Mouse (Mus musculus): ENCODE measurements around the gene Sult4a1.
"Not testable (repeated sequence)": the region's sequence is repeated elsewhere in the genome, so short reads cannot be mapped to it uniquely, and the experiment has no call there.

The Sult4a1 gene

GRCm38 (mm10) chr15:84097536-84097935 is 8.0 kb downstream of the Sult4a1 start:
- DNase-seq (ENCODE audit: extremely low read depth, low read depth, low spot score) = not testable (repeated sequence)

GRCm38 (mm10) chr15:84096051-84096450 is 9.5 kb downstream of the Sult4a1 start:
- DNase-seq (ENCODE audit: extremely low read depth, low read depth, low spot score) = no peak

GRCm38 (mm10) chr15:84094921-84095320 is 10.6 kb downstream of the Sult4a1 start:
- no peak for DNase-seq (ENCODE audit: extremely low read depth, low read depth, low spot score)

GRCm38 (mm10) chr15:84086775-84087174 is 18.8 kb downstream of the Sult4a1 start:
- DNase-seq (ENCODE audit: extremely low read depth, low read depth, low spot score) = no peak

- DNase-seq (ENCODE audit: extremely low read depth, low read depth, low spot score) = no peak
These were observed 19.2 kb downstream of the Sult4a1 start for GRCm38 (mm10) chr15:84086364-84086763.

DNA sequence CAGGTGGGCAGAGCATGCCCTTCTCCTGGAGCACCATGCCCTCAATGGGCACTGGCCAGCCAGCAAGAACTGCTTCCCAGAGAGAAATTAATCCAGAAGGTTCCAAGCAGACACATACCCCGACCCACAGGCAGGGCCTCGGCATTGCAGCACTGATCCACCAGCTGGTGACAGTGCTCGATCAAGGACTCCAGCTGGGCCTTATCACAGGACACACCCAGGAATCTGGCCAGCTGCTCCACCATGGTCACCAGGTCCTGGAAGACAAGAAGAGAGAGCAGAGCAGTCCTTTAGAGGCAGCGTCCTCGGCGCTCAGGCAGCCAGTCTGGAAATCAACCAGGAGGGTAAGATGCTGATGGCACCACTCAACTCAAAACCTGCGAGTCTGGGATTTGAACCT is 25.5 kb downstream of the Sult4a1 start:
- DNase-seq (ENCODE audit: extremely low read depth, low read depth, low spot score) = no peak

DNA sequence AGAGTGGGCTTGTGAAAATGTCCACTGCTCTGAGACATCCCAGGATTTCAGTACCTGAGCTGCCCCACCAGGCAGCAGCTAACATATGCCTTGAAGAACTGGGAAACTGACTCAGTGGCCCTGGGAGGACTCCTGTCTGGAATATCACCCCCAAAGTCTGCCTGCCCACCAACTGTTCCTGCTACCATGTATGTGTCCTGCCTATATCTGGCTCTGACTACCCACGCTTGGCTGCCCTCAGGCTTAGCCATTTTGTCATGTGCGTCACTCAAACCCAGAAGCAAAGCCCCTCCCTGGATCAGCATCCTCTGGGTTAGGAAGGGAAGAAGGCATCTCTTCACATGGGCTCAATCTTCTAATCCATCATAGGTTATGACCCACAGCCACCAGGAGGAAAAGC is 26.0 kb downstream of the Sult4a1 start:
- DNase-seq (ENCODE audit: extremely low read depth, low read depth, low spot score) = no peak

DNA sequence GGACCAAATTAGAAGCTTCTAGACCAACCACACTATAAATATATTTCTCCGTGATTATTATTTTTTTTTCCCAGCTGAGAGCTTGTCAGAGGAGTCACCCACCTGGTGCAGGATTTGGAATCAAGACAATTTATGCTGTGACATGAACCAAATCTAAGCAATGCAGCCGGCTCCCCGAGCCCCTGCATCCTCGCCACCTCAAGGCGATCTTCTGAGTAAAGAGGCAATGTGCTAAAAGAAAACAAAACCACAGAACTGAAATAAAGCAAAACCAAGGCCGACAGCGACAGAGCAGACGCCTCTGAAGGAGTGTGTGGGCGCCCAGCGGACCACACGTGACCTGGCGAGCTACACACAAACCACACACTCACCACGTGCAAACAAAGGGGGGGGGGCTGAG is 26.9 kb downstream of the Sult4a1 start:
- DNase-seq (ENCODE audit: extremely low read depth, low read depth, low spot score) = no peak

GRCm38 (mm10) chr15:84077151-84077550 is 28.4 kb downstream of the Sult4a1 start:
- DNase-seq (ENCODE audit: extremely low read depth, low read depth, low spot score) = no peak

GRCm38 (mm10) chr15:84074705-84075185 is 30.8 kb downstream of the Sult4a1 start:
- DNase-seq (ENCODE audit: extremely low read depth, low read depth, low spot score) = no peak

DNA sequence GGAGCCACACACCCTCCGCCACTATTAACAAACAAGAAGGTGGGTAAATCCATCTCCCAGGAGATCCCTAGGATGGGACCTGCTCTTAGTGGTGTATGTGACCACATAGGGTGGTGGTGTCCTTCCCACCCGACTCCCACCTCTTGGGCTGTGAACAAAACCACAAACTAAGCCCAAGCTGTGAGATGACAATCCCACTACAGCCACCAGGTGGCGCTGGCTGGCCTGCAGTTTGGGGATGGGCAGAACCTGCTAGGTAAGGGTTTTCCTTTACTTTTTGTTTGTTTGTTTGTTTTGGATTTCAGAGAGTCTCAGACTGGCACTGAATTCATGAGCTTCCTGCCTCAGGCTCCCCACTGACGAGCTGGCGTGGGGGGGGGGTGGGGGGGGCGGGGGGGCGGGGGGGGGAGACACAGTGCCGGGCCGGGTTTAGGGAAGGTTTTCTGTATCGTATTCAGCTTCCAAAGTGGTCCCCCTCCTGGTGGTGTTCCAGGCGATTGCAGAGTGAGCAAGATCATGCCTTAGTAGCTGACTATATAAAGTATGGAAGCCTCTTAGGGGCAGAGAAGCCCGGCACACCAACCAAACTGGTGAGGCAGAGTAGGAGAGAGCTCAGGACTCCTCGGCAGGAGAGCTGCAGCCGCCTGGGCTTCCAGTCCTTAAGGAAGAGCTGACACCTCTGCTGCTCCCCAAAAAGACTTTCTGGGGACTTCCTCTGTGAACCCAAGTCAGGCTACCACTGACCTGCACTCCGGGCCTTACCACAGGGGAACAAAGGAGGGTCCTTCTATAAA is 31.4 kb downstream of the Sult4a1 start:
- no peak for DNase-seq (ENCODE audit: extremely low read depth, low read depth, low spot score)

- no peak for DNase-seq (ENCODE audit: extremely low read depth, low read depth, low spot score)
These were observed 32.5 kb downstream of the Sult4a1 start for GRCm38 (mm10) chr15:84073058-84073457.

DNA sequence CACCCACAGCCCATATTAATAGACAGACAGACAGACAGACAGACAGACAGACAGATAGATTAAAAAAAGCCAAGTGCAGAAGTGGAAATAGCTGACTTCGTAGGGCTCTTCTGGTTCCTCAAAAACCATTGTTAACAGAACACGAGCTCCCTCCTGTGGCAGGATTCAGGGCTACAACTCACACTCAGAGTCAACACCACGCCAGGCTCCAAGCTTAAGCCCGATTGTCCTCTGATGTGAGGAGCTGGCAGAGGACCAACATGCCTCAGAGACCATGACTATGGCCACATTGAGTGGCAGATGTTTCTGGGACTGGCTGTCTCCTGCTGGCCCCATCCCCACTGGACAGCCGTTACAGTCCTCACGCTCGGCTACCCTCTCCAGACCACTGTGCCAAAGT is 33.3 kb downstream of the Sult4a1 start:
- DNase-seq (ENCODE audit: extremely low read depth, low read depth, low spot score) = no peak

GRCm38 (mm10) chr15:84070116-84070676 is 35.4 kb downstream of the Sult4a1 start:
- no peak for DNase-seq (ENCODE audit: extremely low read depth, low read depth, low spot score)

DNA sequence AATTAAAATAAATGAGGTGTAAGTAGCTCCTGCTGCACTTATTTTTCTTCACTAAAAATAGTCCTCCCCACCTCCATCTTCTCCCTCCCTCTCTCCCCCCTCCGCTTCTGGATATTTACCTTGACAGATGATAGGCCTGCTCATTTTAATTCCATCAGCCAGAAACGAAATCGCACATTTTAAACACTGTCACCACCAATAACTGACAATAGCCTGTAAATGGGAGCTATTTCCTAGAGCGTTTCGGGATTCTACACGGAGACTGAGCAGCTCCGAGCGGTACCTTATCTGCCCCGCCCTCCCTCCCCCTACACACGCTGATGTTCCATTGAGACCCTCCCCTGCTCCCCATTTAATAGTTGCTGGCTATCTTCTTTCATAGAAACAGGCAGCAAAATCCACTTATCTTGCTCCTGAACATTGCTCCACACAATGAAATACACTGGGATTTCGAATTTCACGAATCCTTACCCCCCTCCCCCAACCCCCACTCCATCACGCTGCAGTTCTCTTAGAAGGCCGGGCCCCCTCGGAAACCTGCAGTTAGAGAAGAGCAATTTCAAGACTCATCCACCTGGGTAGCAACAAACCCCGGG is 36.0 kb downstream of the Sult4a1 start:
- DNase-seq (ENCODE audit: extremely low read depth, low read depth, low spot score) = no peak

GRCm38 (mm10) chr15:84065701-84066100 is 39.9 kb downstream of the Sult4a1 start:
- DNase-seq (ENCODE audit: extremely low read depth, low read depth, low spot score) = no peak

DNA sequence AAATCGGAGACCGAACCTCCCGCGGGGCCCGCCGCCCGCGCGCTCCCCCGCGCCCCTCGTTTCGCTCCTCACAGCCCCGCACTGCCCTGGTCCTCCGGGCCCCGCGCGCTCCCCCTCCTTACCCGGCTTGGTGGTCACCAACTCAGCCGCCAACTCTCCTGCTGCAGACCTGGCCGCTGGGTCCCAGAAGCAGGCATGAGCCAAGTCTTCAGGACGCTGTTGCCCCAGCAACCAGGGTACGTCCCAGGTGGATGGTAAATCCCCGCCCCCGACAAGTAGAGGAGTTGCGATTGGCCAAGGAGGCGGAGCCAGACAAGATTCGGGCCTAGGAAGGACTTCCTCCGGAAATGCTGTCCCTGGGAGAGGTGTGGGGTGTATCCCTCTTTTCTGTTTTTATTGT is 40.4 kb downstream of the Sult4a1 start, which contains the start of gene Efcab6:
Gene Efcab6, minus strand, starts transcription at position 240 of the 400 bp plus-strand sequence.
- DNase-seq (ENCODE audit: extremely low read depth, low read depth, low spot score) = no peak

- no peak for DNase-seq (ENCODE audit: extremely low read depth, low read depth, low spot score)
These were observed 46.7 kb downstream of the Sult4a1 start for GRCm38 (mm10) chr15:84058841-84059240.

DNA sequence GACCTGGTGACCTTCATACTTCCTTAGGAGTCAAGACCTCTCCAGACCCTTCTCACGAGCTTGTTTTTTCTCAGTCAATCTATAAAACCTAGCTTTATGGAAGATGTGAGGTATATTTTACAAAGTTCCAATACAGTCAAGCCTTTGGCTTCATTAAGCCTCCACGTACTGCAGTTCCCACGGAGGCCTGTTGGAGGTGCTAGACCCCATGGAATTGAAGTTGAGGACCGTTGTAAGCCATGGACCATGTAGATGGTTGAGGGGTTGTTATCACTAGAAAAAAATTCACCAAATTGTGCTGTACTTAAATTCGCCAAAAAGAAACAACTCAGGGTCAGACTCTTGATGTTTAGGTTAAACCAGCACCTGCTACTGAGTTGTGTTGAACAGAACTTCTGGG is 49.5 kb downstream of the Sult4a1 start:
- DNase-seq (ENCODE audit: extremely low read depth, low read depth, low spot score) = no peak

- DNase-seq (ENCODE audit: extremely low read depth, low read depth, low spot score) = no peak
These were observed 51.7 kb downstream of the Sult4a1 start for GRCm38 (mm10) chr15:84053859-84054258.

DNA sequence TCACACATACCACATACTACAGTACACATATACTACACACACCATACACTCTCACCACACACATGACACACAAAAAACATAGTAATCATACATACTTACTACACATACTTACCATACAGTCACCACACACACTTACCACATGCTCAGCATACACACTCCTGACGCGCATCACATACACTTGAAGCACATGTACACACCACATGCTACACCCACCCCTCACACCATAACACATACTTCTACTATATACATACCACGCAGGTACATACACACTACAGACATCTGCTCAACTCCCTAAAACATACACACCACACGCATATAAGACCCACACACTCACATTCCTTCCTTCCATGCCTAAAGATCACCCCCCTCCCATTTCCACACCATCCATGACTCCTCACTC is 52.3 kb downstream of the Sult4a1 start:
- DNase-seq (ENCODE audit: extremely low read depth, low read depth, low spot score) = no peak

DNA sequence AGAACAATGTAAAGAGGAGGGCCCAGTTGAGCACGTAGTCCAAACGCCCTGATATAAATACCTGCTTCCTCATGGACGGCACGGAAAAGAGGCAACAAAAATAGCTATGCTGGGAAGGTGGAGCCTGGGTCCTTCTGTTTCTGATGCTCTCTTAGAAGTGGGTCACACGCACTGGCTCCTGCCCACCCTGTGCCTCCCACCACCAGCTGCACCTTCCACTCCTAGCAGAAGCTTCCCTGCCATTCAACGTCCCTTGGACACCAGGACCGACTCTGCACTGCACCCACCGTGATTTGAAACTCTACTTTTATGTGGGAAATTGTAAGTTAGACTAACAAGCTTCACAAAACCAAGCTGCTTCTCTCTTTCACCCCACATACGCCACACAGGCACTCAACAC is 53.2 kb downstream of the Sult4a1 start:
- no peak for DNase-seq (ENCODE audit: extremely low read depth, low read depth, low spot score)
